In the genomic region with DNA sequence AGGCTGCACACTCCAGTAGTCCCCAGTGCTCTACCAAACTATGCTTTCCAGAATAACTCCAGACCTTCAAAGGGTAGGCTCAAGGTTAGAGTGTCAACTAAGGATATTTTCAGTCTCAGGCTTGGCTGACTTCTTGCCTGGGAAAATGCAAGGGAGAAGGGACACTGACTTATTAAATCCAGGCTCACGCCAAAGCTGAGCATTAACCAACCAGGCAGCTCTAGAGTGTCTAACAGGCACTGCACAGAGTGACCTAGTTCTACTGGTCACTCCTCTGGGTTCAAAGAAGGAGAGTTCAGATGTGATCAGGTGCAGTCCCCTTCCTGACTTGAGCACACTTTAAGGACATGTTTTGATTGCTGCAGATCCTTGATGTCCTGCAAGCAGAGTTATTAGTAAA, we compare ENCODE assay signal across 26 mouse cellular contexts. TPM values are rescaled to one million over a fixed set of nuclear protein-coding genes. Genes with fewer than 3 reads are reported as not detected.
DNase-seq lines count a peak whose midpoint lies in the region; TF ChIP-seq lines count a peak whose summit lies in the region.
"Had no signal": no experiment of that assay in that cellular context is flagged by ENCODE, and none has a peak within 500 bp of the region (broad histone marks: within the 10 kb centered on the region; RNA-seq: fewer than 3 reads in every experiment).

No protein-coding gene starts in this region.

- no peak for DNase-seq in layer of hippocampus, adult 2 months (ENCODE audit: low spot score in 2 of 2)
- DNase-seq in layer of hippocampus, postnatal 36 days, result no peak
- DNase-seq in kidney, adult 8-10 months, result peak; percentile 47 to 69
- DNase-seq in kidney, adult 9 months, result peak; percentile 76
- DNase-seq in kidney, postnatal 25 days, result peak; percentile 26 to 60
- no peak for DNase-seq in T-cell, adult 2 months (ENCODE audit: low spot score)
- no peak for DNase-seq in thymus, postnatal 14 days
- DNase-seq: adrenal gland, adult 8-10 months; B cell, adult 2 months; cerebellum, adult 8-10 months; cerebellum, postnatal 36 days; gastrocnemius, postnatal 10 days; heart, postnatal 10 days; lung, adult 18-20 months; lung, postnatal 4 days; right cerebral cortex, postnatal 14 days; thymus, postnatal 25 days had no signal

- TF ChIP-seq CTCF in layer of hippocampus, adult 2 months (conservative IDR thresholded peaks at IDR 0.05), result no peak

- H3K4me3 ChIP-seq in layer of hippocampus, adult 2 months, result no peak overlapping the region
- H3K4me3 ChIP-seq: forebrain, embryonic 13.5 days; heart, embryonic 13.5 days; left cerebral cortex, adult 2 months; megakaryocyte, embryonic 14.5 days; midbrain, embryonic 12.5 days; myocyte had no signal

- peak overlapping the region; percentile 36; the same call in 1 of the 2 replicates for H3K27ac ChIP-seq in layer of hippocampus, adult 2 months
- H3K27ac ChIP-seq: forebrain, embryonic 13.5 days; heart, embryonic 13.5 days; hindbrain, embryonic 14.5 days; left cerebral cortex, adult 2 months; midbrain, embryonic 12.5 days had no signal

RNA-seq across cellular contexts. Expression of gene 9430015G10Rik, which starts 17.0 kb away (rescaled TPM):
- total RNA-seq in layer of hippocampus, adult 2 months (2021), result 10 to 100 TPM; 27.3 to 34.9 TPM
- total RNA-seq in layer of hippocampus, postnatal 36 days (2021), result 10 to 100 TPM; 31.5 to 32.1 TPM

RNA-seq across cellular contexts. Expression of gene Ttll10, which starts 33.6 kb away (rescaled TPM):
- total RNA-seq in layer of hippocampus, adult 2 months (2021), result under 1 TPM in 1 of 2 experiments, not detected in 1; 0.26 TPM
- under 1 TPM in 1 of 2 experiments, not detected in 1; 0.20 TPM for total RNA-seq in layer of hippocampus, postnatal 36 days (2021)
- total RNA-seq: gastrocnemius, postnatal 10 days; heart, postnatal 10 days; left cerebral cortex, postnatal 25 days had no signal

RNA-seq across cellular contexts. Expression of gene Rnf223, which starts 37.5 kb away (rescaled TPM):
- total RNA-seq in layer of hippocampus, adult 2 months (2021), result 1 to 10 TPM in 1 of 2 experiments, under 1 TPM in 1; 0.79 to 1.1 TPM
- total RNA-seq in layer of hippocampus, postnatal 36 days (2021), result 1 to 10 TPM; 1.0 to 1.3 TPM
- total RNA-seq: heart, postnatal 10 days; hematopoietic stem cell, adult 5-6 weeks had no signal

Comparison
In these comparisons a context has a peak if more than half of its experiments do, and no peak if none do; other contexts are left out.
1. DNase-seq: peak in kidney, adult 8-10 months (2 of 2), kidney, adult 9 months (single experiment) and kidney, postnatal 25 days (2 of 2); none in layer of hippocampus, adult 2 months (0 of 2), layer of hippocampus, postnatal 36 days (0 of 2), T-cell, adult 2 months (single experiment) and thymus, postnatal 14 days (single experiment).